Mouse (Mus musculus): Measurements from ENCODE around the gene Brcc3.

Brcc3 gene

GRCm38 (mm10) chrX:75415936-75416785, at the start of gene Brcc3, which contains the start of the genes Cmc4 and Mtcp1:
Brcc3 (plus strand) TSS chrX:75416628.
Cmc4 (minus strand) TSS chrX:75416584.
Mtcp1 (minus strand) TSS chrX:75416588.
- DNase-seq (ENCODE audit: low spot score in 2 of 2) = peak; percentile 85 to 88

- no peak for DNase-seq (ENCODE audit: low spot score in 2 of 2)
These were observed 46.2 kb upstream of the Brcc3 start for GRCm38 (mm10) chrX:75370197-75370596.

- DNase-seq (ENCODE audit: low spot score in 2 of 2) = no peak
These were observed 43.6 kb upstream of the Brcc3 start for GRCm38 (mm10) chrX:75372666-75373425.

GRCm38 (mm10) chrX:75376815-75377214, 39.6 kb upstream of the Brcc3 start:
- DNase-seq (ENCODE audit: low spot score in 2 of 2) = no peak

GRCm38 (mm10) chrX:75381176-75381575, 35.3 kb upstream of the Brcc3 start:
- no peak for DNase-seq (ENCODE audit: low spot score in 2 of 2)

GRCm38 (mm10) chrX:75381699-75382098, 34.7 kb upstream of the Brcc3 start:
- no peak for DNase-seq (ENCODE audit: low spot score in 2 of 2)

GRCm38 (mm10) chrX:75382195-75382771, 34.1 kb upstream of the Brcc3 start, which contains the start of the genes Fundc2 and F8:
Fundc2 (plus strand) TSS chrX:75382399.
F8 (minus strand) TSS chrX:75382615.
- DNase-seq (ENCODE audit: low spot score in 2 of 2) = peak; percentile 13 to 61

- no peak for DNase-seq (ENCODE audit: low spot score in 2 of 2)
These were observed 17.0 kb upstream of the Brcc3 start for GRCm38 (mm10) chrX:75399471-75399870.

GRCm38 (mm10) chrX:75402668-75403067, 13.8 kb upstream of the Brcc3 start:
- DNase-seq (ENCODE audit: low spot score in 2 of 2) = no peak

GRCm38 (mm10) chrX:75403350-75403749, 13.1 kb upstream of the Brcc3 start:
- no peak for DNase-seq (ENCODE audit: low spot score in 2 of 2)

- no peak for DNase-seq (ENCODE audit: low spot score in 2 of 2)
These were observed 6.7 kb upstream of the Brcc3 start for GRCm38 (mm10) chrX:75409711-75410110.

GRCm38 (mm10) chrX:75454597-75454996, 38.2 kb downstream of the Brcc3 start:
- no peak for DNase-seq (ENCODE audit: low spot score in 2 of 2)

- DNase-seq (ENCODE audit: low spot score in 2 of 2) = peak; percentile 55
These were observed 58.8 kb downstream of the Brcc3 start for GRCm38 (mm10) chrX:75475182-75475644.

GRCm38 (mm10) chrX:75489886-75490285, 73.5 kb downstream of the Brcc3 start:
- no peak for DNase-seq (ENCODE audit: low spot score in 2 of 2)

Measured in frontal cortex, postnatal 36 days (tissue).